ENCODE assay signal across 29 mouse cellular contexts in genomic region chr11:58803871-58804270, GRCm38 (mm10). TPM values are rescaled to one million over a fixed set of nuclear protein-coding genes. Genes with fewer than 3 reads are reported as not detected.
"Had no signal": no experiment of that assay in that cellular context is flagged by ENCODE, and none has a peak within 500 bp of the region (broad histone marks: within the 10 kb centered on the region; RNA-seq: fewer than 3 reads in every experiment).

No protein-coding gene starts in this region.

- DNase-seq: forebrain, postnatal 0 days; gastrocnemius, postnatal 14 days; gastrocnemius, postnatal 36 days; heart, adult 18-20 months; heart, postnatal 14 days; heart, postnatal 36 days; kidney, adult 11 months; kidney, adult 2 months; kidney, adult 9 months; kidney, postnatal 14 days; kidney, postnatal 4 days; liver; liver, embryonic 13.5 days had no signal

- H3K27ac ChIP-seq: heart, embryonic 10.5 days; heart, embryonic 13.5 days; heart, embryonic 15.5 days; hindbrain, embryonic 13.5 days; hindbrain, embryonic 15.5 days; hindbrain, postnatal 0 days; kidney, embryonic 15.5 days; kidney, postnatal 0 days; layer of hippocampus, adult 2 months; left cerebral cortex, adult 2 months; limb, embryonic 10.5 days; limb, embryonic 12.5 days; liver, embryonic 13.5 days had no signal

- H3K4me2 ChIP-seq: heart, embryonic 13.5 days; heart, embryonic 15.5 days; hindbrain, embryonic 13.5 days; hindbrain, embryonic 15.5 days; kidney, embryonic 15.5 days; limb, embryonic 12.5 days; liver, embryonic 13.5 days had no signal

- H3K9ac ChIP-seq: forebrain, postnatal 0 days; heart, embryonic 13.5 days; heart, embryonic 15.5 days; hindbrain, embryonic 13.5 days; hindbrain, embryonic 15.5 days; kidney, embryonic 15.5 days; limb, embryonic 12.5 days; liver, embryonic 13.5 days had no signal

- H3K4me3 ChIP-seq: heart, embryonic 10.5 days; heart, embryonic 13.5 days; heart, embryonic 15.5 days; hindbrain, embryonic 13.5 days; hindbrain, embryonic 15.5 days; kidney, embryonic 15.5 days; layer of hippocampus, adult 2 months; left cerebral cortex, adult 2 months; limb, embryonic 10.5 days; limb, embryonic 12.5 days; liver, embryonic 13.5 days had no signal

- H3K9me3 ChIP-seq: heart, embryonic 10.5 days; heart, embryonic 13.5 days; heart, embryonic 15.5 days; hindbrain, embryonic 13.5 days; hindbrain, embryonic 15.5 days; kidney, embryonic 15.5 days; limb, embryonic 10.5 days; limb, embryonic 12.5 days; liver, embryonic 13.5 days had no signal

- H3K4me1 ChIP-seq: limb, embryonic 12.5 days had no signal

- ATAC-seq: forebrain, postnatal 0 days; hindbrain, postnatal 0 days had no signal

- H3K36me3 ChIP-seq: heart, embryonic 10.5 days; heart, embryonic 13.5 days; heart, embryonic 15.5 days; hindbrain, embryonic 13.5 days; hindbrain, embryonic 15.5 days; kidney, embryonic 15.5 days; limb, embryonic 10.5 days; limb, embryonic 12.5 days; liver, embryonic 13.5 days had no signal

- H3K27me3 ChIP-seq: heart, embryonic 13.5 days; heart, embryonic 15.5 days; hindbrain, embryonic 13.5 days; hindbrain, embryonic 15.5 days; kidney, embryonic 15.5 days; limb, embryonic 12.5 days; liver, embryonic 13.5 days had no signal

RNA-seq across cellular contexts. Expression of gene Fam183b, which starts 2.1 kb away (rescaled TPM):
- polyA plus RNA-seq: kidney, adult 2 months; limb, embryonic 10.5 days; limb, embryonic 12.5 days; limb, embryonic 14.5 days; liver, embryonic 13.5 days had no signal

RNA-seq across cellular contexts. Expression of gene Olfr313, which starts 10.9 kb away (rescaled TPM):
- polyA plus RNA-seq: forebrain, postnatal 0 days; gonadal fat pad, adult 2 months; heart, embryonic 10.5 days; heart, embryonic 15.5 days; hindbrain, embryonic 11.5 days; hindbrain, embryonic 13.5 days; hindbrain, embryonic 15.5 days; hindbrain, postnatal 0 days; kidney, adult 2 months; kidney, embryonic 15.5 days; kidney, postnatal 0 days; limb, embryonic 10.5 days; limb, embryonic 12.5 days; limb, embryonic 14.5 days; liver, embryonic 13.5 days had no signal

RNA-seq across cellular contexts. Expression of gene Olfr314, which starts 21.1 kb away (rescaled TPM):
- polyA plus RNA-seq: forebrain, postnatal 0 days; gonadal fat pad, adult 2 months; heart, embryonic 10.5 days; heart, embryonic 15.5 days; heart, postnatal 0 days; hindbrain, embryonic 11.5 days; hindbrain, embryonic 13.5 days; hindbrain, embryonic 15.5 days; hindbrain, postnatal 0 days; kidney, adult 2 months; kidney, embryonic 15.5 days; kidney, postnatal 0 days; limb, embryonic 10.5 days; limb, embryonic 12.5 days; limb, embryonic 14.5 days; liver, embryonic 13.5 days had no signal

RNA-seq across cellular contexts. Expression of gene Olfr312, which starts 25.2 kb away (rescaled TPM):
- polyA plus RNA-seq: forebrain, postnatal 0 days; gonadal fat pad, adult 2 months; heart, embryonic 10.5 days; hindbrain, embryonic 13.5 days; hindbrain, embryonic 15.5 days; hindbrain, postnatal 0 days; kidney, adult 2 months; kidney, embryonic 15.5 days; kidney, postnatal 0 days; limb, embryonic 10.5 days; limb, embryonic 12.5 days; limb, embryonic 14.5 days; liver, embryonic 13.5 days had no signal

RNA-seq across cellular contexts. Expression of gene Olfr315, which starts 30.9 kb away (rescaled TPM):
- polyA plus RNA-seq: forebrain, postnatal 0 days; gonadal fat pad, adult 2 months; heart, embryonic 10.5 days; heart, embryonic 13.5 days; heart, embryonic 15.5 days; heart, postnatal 0 days; hindbrain, embryonic 11.5 days; hindbrain, embryonic 13.5 days; hindbrain, embryonic 15.5 days; hindbrain, postnatal 0 days; kidney, adult 2 months; kidney, embryonic 15.5 days; kidney, postnatal 0 days; limb, embryonic 10.5 days; limb, embryonic 12.5 days; limb, embryonic 14.5 days; liver, embryonic 13.5 days had no signal
